Mouse (Mus musculus) liver, postnatal 0 days (tissue): ENCODE measurements at regions not wholly inside any gene's neighbourhood (a gene's known extent, or its start where the extent isn't known, plus 50 kb on each side); places are given as distances from the start of the nearest gene placed in this dataset.

Source experiments
- CTCF ChIP-seq: sonication (generic); IDR thresholded peaks from 2 replicates; pipeline ENCODE4 v1.5.1; 2016; ENCODE audit warnings: antibody characterized with exemption, low read depth
- EP300 ChIP-seq: IDR thresholded peaks from 2 replicates; pipeline ENCODE4 v1.6.1; 2016; ENCODE audit warnings: antibody characterized with exemption, low read depth, mild to moderate bottlenecking

DNA sequence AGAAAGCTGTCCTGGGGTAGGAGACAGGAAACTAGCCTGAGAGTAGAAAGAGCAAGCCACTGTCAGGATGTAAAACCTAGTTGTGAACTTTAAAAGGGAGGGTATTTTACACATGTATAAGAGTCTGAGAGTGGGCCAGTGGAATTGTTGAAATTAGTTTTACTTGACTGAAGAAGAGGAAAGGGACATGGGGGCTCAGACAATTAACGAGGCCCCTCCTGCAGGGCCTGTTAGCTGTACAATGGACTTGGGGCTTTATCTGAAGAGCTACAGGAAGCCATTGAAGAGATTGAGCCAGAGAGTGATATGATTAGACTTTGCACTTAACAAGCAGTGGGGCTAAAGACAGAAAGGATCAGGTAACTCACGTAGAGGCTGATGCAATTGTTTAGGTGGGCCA, 102.2 kb upstream of the Adamts9 start:
- TF ChIP-seq CTCF (no peak), EP300 (no peak)
